Mouse (Mus musculus): ENCODE measurements around the gene Rtn1. TPM values are rescaled to one million over a fixed set of nuclear protein-coding genes. Genes with fewer than 3 reads are reported as not detected.
A peak's percentile ranks its signal among the peaks of the same experiment; 100 is the strongest.
"Not testable (repeated sequence)": the region's sequence is repeated elsewhere in the genome, so short reads cannot be mapped to it uniquely, and the experiment has no call there.

The Rtn1 gene
- polyA plus RNA-seq, 1 experiment from 2014 or later = 2,513 TPM

DNA sequence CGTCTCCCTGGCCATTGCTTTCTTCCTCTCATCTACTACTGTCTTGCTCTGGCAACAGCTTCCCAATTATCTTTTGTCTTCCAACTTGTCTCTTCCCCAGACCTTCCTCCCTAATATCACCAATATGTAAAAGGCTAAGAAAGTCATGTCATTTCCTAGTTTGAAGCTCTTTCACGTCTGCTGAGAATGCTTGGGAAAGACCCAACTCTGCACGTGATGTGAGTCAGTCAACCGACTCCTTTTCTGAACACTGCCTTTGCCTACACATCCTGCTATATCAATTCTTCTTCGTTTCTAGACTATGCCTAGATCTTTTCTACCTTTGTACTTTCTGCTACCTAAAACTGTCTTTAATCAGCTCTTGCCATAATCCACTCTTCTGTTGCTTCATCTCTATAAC is 112.3 kb downstream of the Rtn1 start:
- Histone ChIP-seq H3K4me1 (replicated peaks; ENCODE audit: control insufficient read depth, insufficient read depth, low read length) (no peaks in the 10 kb centered on the region), H3K9me3 (ENCODE audit: control insufficient read depth, low read length) (no peaks in the 10 kb centered on the region), H3K27ac (ENCODE audit: low read length) (no peak overlapping the region), H3K9ac (replicated peaks; ENCODE audit: low read depth, low read length) (no peak overlapping the region), H3K4me3 (replicated peaks; ENCODE audit: low read length) (no peak overlapping the region), H3K4me2 (ENCODE audit: low read length) (no peak overlapping the region), H3K27me3 (replicated peaks; ENCODE audit: control insufficient read depth, insufficient read depth, low read length) (no peaks in the 10 kb centered on the region), H3K36me3 (ENCODE audit: control insufficient read depth, insufficient read depth) (no peaks in the 10 kb centered on the region)
- no peak for ATAC-seq
- WGBS = 90% methylated on average over 5 of the region's 5 CpGs

DNA sequence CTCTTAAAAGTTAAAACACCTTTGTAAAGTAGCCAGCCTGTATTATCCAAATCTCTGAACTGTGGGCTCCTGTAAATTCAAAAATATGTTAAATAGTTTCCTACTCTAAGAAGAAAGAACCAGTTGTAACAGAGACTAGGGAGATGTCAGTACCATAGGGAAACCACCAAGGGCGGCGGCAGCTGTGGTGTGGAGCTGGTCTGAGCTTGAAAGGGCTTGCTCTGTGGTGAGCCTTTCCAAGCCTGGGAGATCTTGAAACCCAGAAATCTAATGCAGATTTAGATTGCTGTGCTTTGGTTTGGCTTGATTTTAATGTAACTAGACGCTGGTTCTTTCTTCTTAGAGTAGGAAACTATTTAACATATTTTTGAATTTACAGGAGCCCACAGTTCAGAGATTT is 115.7 kb downstream of the Rtn1 start:
- not testable (repeated sequence) for H3K9ac ChIP-seq (replicated peaks; ENCODE audit: low read depth, low read length); H3K27me3 ChIP-seq (replicated peaks; ENCODE audit: control insufficient read depth, insufficient read depth, low read length); H3K36me3 ChIP-seq (ENCODE audit: control insufficient read depth, insufficient read depth); H3K9me3 ChIP-seq (ENCODE audit: control insufficient read depth, low read length); H3K4me1 ChIP-seq (replicated peaks; ENCODE audit: control insufficient read depth, insufficient read depth, low read length); H3K4me2 ChIP-seq (ENCODE audit: low read length); H3K4me3 ChIP-seq (replicated peaks; ENCODE audit: low read length); ATAC-seq; H3K27ac ChIP-seq (ENCODE audit: low read length)
- WGBS = 88% methylated on average over 3 of the region's 3 CpGs

DNA sequence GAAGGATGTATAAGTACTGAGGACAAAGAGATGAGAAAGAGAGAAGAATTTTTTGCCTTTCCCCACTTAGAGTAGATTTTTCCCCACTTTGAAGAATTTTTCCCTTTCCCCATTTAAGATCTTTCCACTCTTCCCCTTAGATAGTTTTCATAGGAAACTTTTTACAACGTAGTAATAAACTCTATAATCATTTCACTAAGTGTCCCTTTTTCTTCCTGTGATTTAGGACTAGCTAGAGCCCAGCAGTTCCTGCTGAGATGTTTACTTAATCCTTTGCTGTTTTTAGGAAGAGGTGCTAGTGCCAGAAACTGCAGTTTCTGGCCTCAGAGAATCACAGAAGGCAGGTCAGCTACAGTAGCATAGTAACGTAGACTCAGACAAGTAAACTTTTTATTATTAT is 116.3 kb downstream of the Rtn1 start:
- no peak for ATAC-seq
- WGBS = 77% methylated on average over 2 of the region's 2 CpGs
- H3K9ac ChIP-seq (replicated peaks; ENCODE audit: low read depth, low read length) = no peak overlapping the region

DNA sequence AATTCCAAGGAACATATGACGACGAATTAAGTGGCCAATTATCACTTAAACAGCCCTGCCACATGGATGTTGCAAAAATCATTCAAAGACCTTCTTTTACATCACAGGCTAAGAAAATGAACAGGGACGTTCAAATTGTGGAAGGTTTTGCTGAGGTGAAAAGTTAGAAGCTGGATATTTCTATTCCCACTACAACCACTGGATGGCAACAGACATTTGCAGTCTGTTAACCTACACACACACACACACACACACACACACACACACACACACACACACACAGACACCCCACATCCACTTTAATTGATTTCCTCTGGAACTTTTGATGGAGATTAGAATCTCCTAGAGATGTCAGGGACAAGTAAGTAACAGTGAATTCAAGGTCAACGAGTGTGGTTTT is 117.6 kb downstream of the Rtn1 start:
- H3K4me2 ChIP-seq (ENCODE audit: low read length) = no peak overlapping the region
- H3K9ac ChIP-seq (replicated peaks; ENCODE audit: low read depth, low read length) = no peak overlapping the region
- no peaks in the 10 kb centered on the region for H3K36me3 ChIP-seq (ENCODE audit: control insufficient read depth, insufficient read depth)
- H3K9me3 ChIP-seq (ENCODE audit: control insufficient read depth, low read length) = no peaks in the 10 kb centered on the region
- no peaks in the 10 kb centered on the region for H3K27me3 ChIP-seq (replicated peaks; ENCODE audit: control insufficient read depth, insufficient read depth, low read length)
- 83% methylated on average over 4 of the region's 4 CpGs for WGBS
- no peaks in the 10 kb centered on the region for H3K4me1 ChIP-seq (replicated peaks; ENCODE audit: control insufficient read depth, insufficient read depth, low read length)
- H3K4me3 ChIP-seq (replicated peaks; ENCODE audit: low read length) = no peak overlapping the region
- no peak for ATAC-seq
- no peak overlapping the region for H3K27ac ChIP-seq (ENCODE audit: low read length)

More for the DNA sequence above, 116.3 kb downstream of the Rtn1 start:
- H3K27me3 ChIP-seq (replicated peaks; ENCODE audit: control insufficient read depth, insufficient read depth, low read length) = no peaks in the 10 kb centered on the region
- H3K4me3 ChIP-seq (replicated peaks; ENCODE audit: low read length) = no peak overlapping the region
- no peak overlapping the region for H3K4me2 ChIP-seq (ENCODE audit: low read length)
- no peaks in the 10 kb centered on the region for H3K9me3 ChIP-seq (ENCODE audit: control insufficient read depth, low read length)
- no peaks in the 10 kb centered on the region for H3K4me1 ChIP-seq (replicated peaks; ENCODE audit: control insufficient read depth, insufficient read depth, low read length)
- no peaks in the 10 kb centered on the region for H3K36me3 ChIP-seq (ENCODE audit: control insufficient read depth, insufficient read depth)
- no peak overlapping the region for H3K27ac ChIP-seq (ENCODE audit: low read length)

DNA sequence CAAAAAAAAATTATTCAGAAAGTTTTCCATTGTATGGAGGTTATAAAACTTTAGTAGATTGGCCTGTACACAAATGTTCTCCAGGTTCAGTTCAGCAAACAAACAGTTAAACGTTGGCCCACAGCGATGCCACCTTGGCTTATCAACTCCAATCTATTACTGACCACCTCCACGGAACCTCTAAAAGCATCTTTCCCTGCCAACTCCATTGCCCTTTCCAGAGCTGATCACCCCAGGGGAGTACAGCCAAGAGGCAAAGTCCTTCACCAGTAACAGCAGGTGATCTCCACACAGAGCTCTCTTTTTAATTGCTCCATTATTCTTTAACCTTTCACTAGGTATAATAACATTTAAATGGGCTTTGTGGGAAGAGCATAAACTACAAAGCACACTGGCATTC is 120.6 kb downstream of the Rtn1 start:
- Histone ChIP-seq H3K4me1 (replicated peaks; ENCODE audit: control insufficient read depth, insufficient read depth, low read length) (peaks cover 8% of the 10 kb centered on the region), H3K27me3 (replicated peaks; ENCODE audit: control insufficient read depth, insufficient read depth, low read length) (no peaks in the 10 kb centered on the region), H3K9ac (replicated peaks; ENCODE audit: low read depth, low read length) (no peak overlapping the region), H3K9me3 (ENCODE audit: control insufficient read depth, low read length) (no peaks in the 10 kb centered on the region), H3K36me3 (ENCODE audit: control insufficient read depth, insufficient read depth) (no peaks in the 10 kb centered on the region), H3K4me3 (replicated peaks; ENCODE audit: low read length) (no peak overlapping the region), H3K27ac (ENCODE audit: low read length) (no peak overlapping the region), H3K4me2 (ENCODE audit: low read length) (no peak overlapping the region)
- no peak for ATAC-seq
- 47% methylated on average over 3 of the region's 3 CpGs for WGBS

DNA sequence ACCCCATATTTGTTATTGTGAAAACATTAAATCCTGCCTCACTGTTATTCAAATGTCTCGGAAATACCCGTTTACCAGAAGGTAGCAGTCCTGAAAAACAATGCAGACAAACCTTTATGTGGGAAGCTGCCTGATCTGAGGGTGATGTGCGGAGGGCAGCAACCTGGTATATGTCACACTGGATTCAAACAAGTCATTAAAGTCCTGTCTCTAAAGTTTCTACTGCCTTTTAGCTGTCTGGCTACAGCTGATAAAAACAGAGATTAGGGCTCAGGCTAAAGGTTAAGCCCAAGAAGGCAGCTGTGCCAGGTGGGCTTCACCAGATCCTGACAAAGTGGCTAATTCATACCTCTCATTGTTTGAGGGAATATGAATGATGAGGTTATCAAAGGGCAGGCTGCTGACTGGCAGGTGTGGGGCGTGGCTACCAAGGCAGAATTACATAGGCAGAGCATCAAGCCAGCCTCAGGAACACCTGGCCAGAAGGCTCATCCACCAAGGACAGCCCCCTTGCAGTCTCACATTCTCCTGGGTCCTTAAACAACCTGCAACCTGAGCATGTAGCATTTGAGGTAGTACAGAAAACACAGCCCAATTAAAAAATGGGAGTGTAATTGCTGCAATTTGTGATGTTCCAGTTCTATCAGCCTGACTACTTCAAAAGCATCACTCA is 121.4 kb downstream of the Rtn1 start:
- Histone ChIP-seq H3K27me3 (replicated peaks; ENCODE audit: control insufficient read depth, insufficient read depth, low read length) (no peaks in the 10 kb centered on the region), H3K36me3 (ENCODE audit: control insufficient read depth, insufficient read depth) (no peaks in the 10 kb centered on the region), H3K4me2 (ENCODE audit: low read length) (no peak overlapping the region), H3K9me3 (ENCODE audit: control insufficient read depth, low read length) (no peaks in the 10 kb centered on the region), H3K9ac (replicated peaks; ENCODE audit: low read depth, low read length) (no peak overlapping the region), H3K27ac (ENCODE audit: low read length) (no peak overlapping the region), H3K4me1 (replicated peaks; ENCODE audit: control insufficient read depth, insufficient read depth, low read length) (peaks cover 8% of the 10 kb centered on the region), H3K4me3 (replicated peaks; ENCODE audit: low read length) (no peak overlapping the region)
- 80% methylated on average over 4 of the region's 4 CpGs for WGBS
- ATAC-seq = no peak

DNA sequence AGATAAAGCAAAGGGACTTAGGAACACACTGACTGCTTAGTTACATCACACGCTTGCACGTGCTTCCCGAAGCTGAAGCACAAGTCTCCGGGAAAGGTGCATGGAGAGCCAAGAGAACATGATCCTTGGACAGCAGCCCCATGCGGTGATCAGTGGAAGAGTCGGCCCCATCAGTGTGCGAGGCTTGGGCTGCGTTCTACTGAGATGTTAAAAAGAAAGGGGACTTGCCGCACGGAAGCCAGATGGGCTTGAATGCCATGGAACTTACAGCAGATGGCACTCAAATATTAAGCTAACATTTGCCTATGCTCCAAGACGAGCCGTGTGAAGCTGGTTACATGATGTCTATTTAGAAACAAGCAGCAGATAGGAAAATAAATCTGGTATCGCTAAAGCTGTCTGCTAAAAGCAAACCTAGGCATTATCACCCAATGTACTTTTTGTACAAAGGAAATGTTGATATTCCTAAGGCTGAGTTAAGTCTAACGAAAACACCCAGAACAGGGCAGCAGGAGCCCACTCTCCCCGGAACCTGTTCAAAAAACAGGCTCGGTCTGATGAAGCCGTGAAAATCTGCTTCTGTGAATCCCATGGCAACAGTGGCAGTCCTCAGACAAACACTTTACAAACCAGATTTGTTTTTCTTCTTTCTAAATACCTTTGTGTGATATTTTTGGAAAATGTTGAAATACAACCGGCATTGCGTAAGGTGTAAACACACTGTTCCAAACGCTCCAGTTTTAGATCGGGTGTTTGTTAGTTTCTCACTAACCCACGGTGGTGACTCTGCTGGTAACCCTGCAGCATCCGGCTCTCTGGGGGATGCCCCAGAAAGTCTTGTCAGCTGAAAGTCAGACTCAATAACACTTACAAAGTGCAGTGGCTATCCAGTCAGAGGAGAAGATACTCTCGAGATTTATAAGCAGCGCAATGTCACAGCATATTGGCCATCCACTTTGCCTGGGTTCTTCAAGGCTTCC is 123.2 kb downstream of the Rtn1 start:
- Histone ChIP-seq H3K27me3 (replicated peaks; ENCODE audit: control insufficient read depth, insufficient read depth, low read length) (no peaks in the 10 kb centered on the region), H3K27ac (ENCODE audit: low read length) (peak overlapping the region; percentile 77), H3K9me3 (ENCODE audit: control insufficient read depth, low read length) (no peaks in the 10 kb centered on the region), H3K4me2 (ENCODE audit: low read length) (peak overlapping the region; percentile 32), H3K9ac (replicated peaks; ENCODE audit: low read depth, low read length) (peak overlapping the region; percentile 35; the same call in 1 of the 2 replicates), H3K4me1 (replicated peaks; ENCODE audit: control insufficient read depth, insufficient read depth, low read length) (peaks cover 8% of the 10 kb centered on the region), H3K4me3 (replicated peaks; ENCODE audit: low read length) (0 out of 2 replicates have a peak overlapping the region, but pooled peaks have one; percentile 6), H3K36me3 (ENCODE audit: control insufficient read depth, insufficient read depth) (no peaks in the 10 kb centered on the region)
- peak; percentile 95 for ATAC-seq
- WGBS = 58% methylated on average over 25 of the region's 25 CpGs

DNA sequence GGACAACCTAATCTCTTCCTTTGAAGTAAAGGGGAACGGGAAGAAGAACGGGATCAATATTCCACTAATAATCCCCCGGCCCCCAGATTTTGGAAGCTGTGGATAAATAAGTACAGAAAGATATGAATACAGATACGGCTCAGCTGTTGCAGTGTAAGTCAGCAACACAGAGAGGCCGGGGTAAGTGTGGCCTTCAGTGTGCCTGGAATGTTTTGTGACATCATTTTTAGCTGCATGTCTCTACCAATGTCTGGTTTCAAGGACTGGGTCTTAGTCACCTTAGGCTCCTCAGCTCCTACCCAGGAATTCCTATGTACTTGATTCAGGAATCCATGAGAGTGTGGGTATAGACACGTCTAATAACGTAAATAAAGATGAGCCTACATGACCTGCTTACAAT is 124.3 kb downstream of the Rtn1 start:
- Histone ChIP-seq H3K9ac (replicated peaks; ENCODE audit: low read depth, low read length) (no peak overlapping the region), H3K9me3 (ENCODE audit: control insufficient read depth, low read length) (no peaks in the 10 kb centered on the region), H3K27me3 (replicated peaks; ENCODE audit: control insufficient read depth, insufficient read depth, low read length) (no peaks in the 10 kb centered on the region), H3K36me3 (ENCODE audit: control insufficient read depth, insufficient read depth) (no peaks in the 10 kb centered on the region), H3K4me3 (replicated peaks; ENCODE audit: low read length) (no peak overlapping the region), H3K27ac (ENCODE audit: low read length) (no peak overlapping the region), H3K4me1 (replicated peaks; ENCODE audit: control insufficient read depth, insufficient read depth, low read length) (peaks cover 8% of the 10 kb centered on the region), H3K4me2 (ENCODE audit: low read length) (no peak overlapping the region)
- WGBS = 89% methylated on average over 7 of the region's 7 CpGs
- ATAC-seq = no peak

DNA sequence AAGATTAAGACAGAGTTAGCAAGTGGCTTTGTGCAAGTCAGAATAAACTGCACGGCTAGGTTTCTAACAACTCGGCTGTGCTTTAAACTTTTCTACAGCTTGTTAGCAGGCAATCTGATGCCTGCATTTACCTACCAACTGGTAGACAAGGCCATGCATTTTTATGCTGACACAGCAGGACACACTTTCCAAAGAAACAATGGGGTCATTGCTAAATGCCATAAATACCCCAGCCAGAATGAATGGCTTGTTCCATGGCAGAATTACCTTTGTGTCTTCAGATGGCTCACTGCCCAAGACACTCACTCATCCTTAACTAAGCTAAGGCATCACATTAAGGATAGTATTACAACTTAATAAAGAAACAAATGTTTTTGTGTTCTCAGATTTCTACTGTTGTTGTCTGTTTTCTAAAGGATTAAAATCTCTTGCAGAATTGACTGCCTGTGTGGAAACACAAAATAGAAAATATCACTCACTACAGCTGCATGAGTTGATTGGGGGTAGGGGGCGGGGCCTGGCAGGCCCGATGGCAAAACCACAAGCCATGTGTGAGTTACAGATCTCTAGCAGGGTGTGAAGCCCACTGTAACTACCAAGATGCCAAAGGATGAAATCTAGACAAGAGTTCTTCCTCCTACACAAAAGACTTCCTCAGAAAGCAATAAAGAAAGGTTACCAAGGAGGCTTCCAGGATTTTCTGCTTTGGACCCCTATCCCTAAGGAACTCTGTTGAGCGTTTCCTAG is 129.6 kb downstream of the Rtn1 start:
- no peaks in the 10 kb centered on the region for H3K36me3 ChIP-seq (ENCODE audit: control insufficient read depth, insufficient read depth)
- WGBS = 69% methylated on average over 5 of the region's 5 CpGs
- no peak overlapping the region for H3K4me2 ChIP-seq (ENCODE audit: low read length)
- no peak for ATAC-seq
- H3K27me3 ChIP-seq (replicated peaks; ENCODE audit: control insufficient read depth, insufficient read depth, low read length) = no peaks in the 10 kb centered on the region
- H3K4me3 ChIP-seq (replicated peaks; ENCODE audit: low read length) = no peak overlapping the region
- H3K9ac ChIP-seq (replicated peaks; ENCODE audit: low read depth, low read length) = no peak overlapping the region
- H3K9me3 ChIP-seq (ENCODE audit: control insufficient read depth, low read length) = no peaks in the 10 kb centered on the region
- no peak overlapping the region for H3K27ac ChIP-seq (ENCODE audit: low read length)
- H3K4me1 ChIP-seq (replicated peaks; ENCODE audit: control insufficient read depth, insufficient read depth, low read length) = no peaks in the 10 kb centered on the region
